Mouse (Mus musculus) limb, embryonic 12.5 days (tissue): Measurements from ENCODE around the gene Epor. TPM values are rescaled to one million over a fixed set of nuclear protein-coding genes. Genes with fewer than 3 reads are reported as not detected.

Experiments
- ATAC-seq: fragments of 200-750 bp; cut with Nextera tagmentation; 2 replicates; pipeline ENCODE4 v1.8.0; 2017; ENCODE audit warnings: low read depth, moderate TSS enrichment; ENCODE audit not compliant: insufficient number of reproducible peaks, insufficient read depth, low FRiP score, low TSS enrichment
- H3K27ac ChIP-seq: fragments of 300-500 bp; sonication (generic); 2 replicates; pipeline ENCODE4 v1.5.1; 2016; ENCODE audit warnings: mild to moderate bottlenecking, moderate library complexity
- H3K27me3 ChIP-seq: fragments of 300-500 bp; sonication (generic); 2 replicates; pipeline ENCODE4 v1.6.1; 2016; ENCODE audit warnings: mild to moderate bottlenecking, moderate library complexity
- H3K36me3 ChIP-seq: fragments of 300-500 bp; sonication (generic); 2 replicates; pipeline ENCODE4 v1.6.1; 2016; ENCODE audit warnings: mild to moderate bottlenecking, moderate library complexity
- H3K4me1 ChIP-seq: fragments of 300-500 bp; sonication (generic); replicated peaks from 2 replicates; pipeline ENCODE4 v1.6.1; 2016
- H3K4me2 ChIP-seq: fragments of 300-500 bp; sonication (generic); 2 replicates; pipeline ENCODE4 v1.6.1; 2016; ENCODE audit warnings: mild to moderate bottlenecking, moderate library complexity
- H3K4me3 ChIP-seq: fragments of 300-500 bp; sonication (generic); replicated peaks from 2 replicates; pipeline ENCODE4 v1.5.1; 2016; ENCODE audit warnings: mild to moderate bottlenecking
- H3K9ac ChIP-seq: fragments of 300-500 bp; sonication (generic); replicated peaks from 2 replicates; pipeline ENCODE4 v1.6.1; 2016; ENCODE audit warnings: mild to moderate bottlenecking, moderate library complexity
- H3K9me3 ChIP-seq: fragments of 300-500 bp; sonication (generic); 2 replicates; pipeline ENCODE4 v1.6.1; 2016; ENCODE audit warnings: mild to moderate bottlenecking, moderate library complexity
- WGBS: fragments of 180-500 bp; shearing (Covaris S2); methylation state at CpG from one replicate; pipeline ENCODE4 v1.1.7; 2016; 5-methylcytosine and 5-hydroxymethylcytosine counted together
- polyA plus RNA-seq: library from polyadenylated mRNA; unstranded; fragments of >200 nt; fragmentation: Nextera tagmentation; extraction: Ambion mirVana; gene quantifications from 2 replicates; pipeline ENCODE4 v1.2.1, GENCODE M21; 2016

The Epor gene
- polyA plus RNA-seq, 1 experiment from 2014 or later = 6.9 TPM

GRCm38 (mm10) chr9:21962416-21963059 lies 768 bp downstream of the Epor start:
- H3K27ac ChIP-seq = no peak overlapping the region
- WGBS = 3% methylated on average over 34 of the region's 34 CpGs
- peak overlapping the region; percentile 85 for H3K4me2 ChIP-seq
- H3K4me1 ChIP-seq = peaks cover 29% of the 10 kb centered on the region
- peak overlapping the region; percentile 62 for H3K9ac ChIP-seq
- peak overlapping the region; percentile 46 for H3K4me3 ChIP-seq
- H3K9me3 ChIP-seq = no peaks in the 10 kb centered on the region
- ATAC-seq = peak; percentile 81
- no peaks in the 10 kb centered on the region for H3K36me3 ChIP-seq
- peaks cover 63% of the 10 kb centered on the region for H3K27me3 ChIP-seq

- 0% methylated on average over 14 of the region's 15 CpGs for WGBS
- H3K4me1 ChIP-seq = peaks cover 29% of the 10 kb centered on the region
- no peak for ATAC-seq
- no peaks in the 10 kb centered on the region for H3K36me3 ChIP-seq
- no peak overlapping the region for H3K27ac ChIP-seq
- H3K9ac ChIP-seq = peak overlapping the region; percentile 62
- no peaks in the 10 kb centered on the region for H3K9me3 ChIP-seq
- H3K27me3 ChIP-seq = peaks cover 60% of the 10 kb centered on the region
- H3K4me2 ChIP-seq = peak overlapping the region; percentile 85
- peak overlapping the region; percentile 46 for H3K4me3 ChIP-seq
Measured at GRCm38 (mm10) chr9:21962010-21962409, 1.3 kb downstream of the Epor start.

GRCm38 (mm10) chr9:21961366-21961980 lies 1.8 kb downstream of the Epor start:
- H3K9me3 ChIP-seq = no peaks in the 10 kb centered on the region
- H3K9ac ChIP-seq = peak overlapping the region; percentile 62; the same call in 1 of the 2 replicates
- peaks cover 32% of the 10 kb centered on the region for H3K4me1 ChIP-seq
- peak overlapping the region; percentile 46 for H3K4me3 ChIP-seq
- no peak for ATAC-seq
- H3K27me3 ChIP-seq = peaks cover 60% of the 10 kb centered on the region
- no peaks in the 10 kb centered on the region for H3K36me3 ChIP-seq
- no peak overlapping the region for H3K27ac ChIP-seq
- under 1% methylated on average over 35 of the region's 35 CpGs for WGBS
- peak overlapping the region; percentile 85 for H3K4me2 ChIP-seq

DNA sequence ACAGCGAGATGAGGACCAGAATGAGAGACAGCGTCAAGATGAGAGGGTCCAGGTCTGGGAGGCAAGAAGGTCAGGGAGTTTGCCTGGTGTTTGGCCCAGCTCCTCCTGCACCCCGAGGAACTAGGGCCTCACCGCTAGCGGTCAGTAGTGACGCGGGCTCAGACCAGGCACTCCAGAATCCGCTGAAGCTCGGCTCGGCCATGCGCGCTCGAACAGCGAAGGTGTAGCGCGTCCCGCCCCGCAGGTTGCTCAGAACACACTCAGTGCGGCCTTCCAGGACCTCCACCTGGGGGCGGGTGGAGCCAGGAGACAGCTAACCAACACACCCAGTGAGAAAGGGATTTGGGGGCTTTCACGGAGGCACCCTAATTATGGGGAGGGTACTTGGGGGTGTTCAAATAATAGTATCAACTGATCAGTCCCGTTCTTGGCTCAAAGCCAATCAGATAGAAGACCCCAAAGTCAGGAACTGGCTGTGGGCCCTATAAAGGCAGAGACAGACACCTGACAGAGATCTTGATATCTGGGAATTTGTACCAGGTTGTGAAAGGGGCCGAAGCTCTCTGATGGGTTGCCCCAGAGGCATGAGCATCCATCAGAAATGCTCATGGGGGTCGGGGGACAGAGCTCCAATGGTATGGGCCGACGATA lies 2.6 kb downstream of the Epor start:
- H3K27ac ChIP-seq = no peak overlapping the region
- peak overlapping the region; percentile 0 for H3K4me3 ChIP-seq
- 9% methylated on average over 26 of the region's 26 CpGs for WGBS
- no peaks in the 10 kb centered on the region for H3K9me3 ChIP-seq
- ATAC-seq = no peak
- no peak overlapping the region for H3K9ac ChIP-seq
- peaks cover 60% of the 10 kb centered on the region for H3K27me3 ChIP-seq
- H3K4me1 ChIP-seq = peaks cover 36% of the 10 kb centered on the region
- no peaks in the 10 kb centered on the region for H3K36me3 ChIP-seq
- H3K4me2 ChIP-seq = peak overlapping the region; percentile 30; the same call in 1 of the 2 replicates

DNA sequence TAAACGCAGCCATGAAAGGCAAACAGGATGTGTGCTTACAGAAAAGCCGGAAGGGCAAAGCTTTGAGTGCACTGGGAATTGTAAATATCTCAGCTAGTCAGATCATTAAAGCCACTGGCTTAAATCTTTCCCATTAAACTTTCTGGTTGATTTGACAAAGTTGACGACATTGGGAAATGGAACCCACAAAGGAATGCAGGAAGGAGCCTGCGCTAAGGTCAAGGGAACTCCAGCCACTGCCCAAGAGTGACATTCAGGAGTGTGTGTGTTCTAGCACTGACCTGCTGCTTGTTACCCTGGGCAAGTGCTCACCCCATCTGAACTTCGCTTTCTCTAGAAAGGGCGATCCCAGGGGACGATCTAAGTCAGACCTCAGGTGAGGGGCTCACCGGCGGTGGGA lies 3.2 kb downstream of the Epor start:
- no peak for ATAC-seq
- H3K36me3 ChIP-seq = no peaks in the 10 kb centered on the region
- H3K9ac ChIP-seq = no peak overlapping the region
- H3K27ac ChIP-seq = no peak overlapping the region
- peak overlapping the region; percentile 0; the same call in 1 of the 2 replicates for H3K4me3 ChIP-seq
- no peaks in the 10 kb centered on the region for H3K9me3 ChIP-seq
- H3K4me2 ChIP-seq = peak overlapping the region; percentile 3; the same call in 1 of the 2 replicates
- 41% methylated on average over 9 of the region's 9 CpGs for WGBS
- peaks cover 36% of the 10 kb centered on the region for H3K4me1 ChIP-seq
- peaks cover 60% of the 10 kb centered on the region for H3K27me3 ChIP-seq

DNA sequence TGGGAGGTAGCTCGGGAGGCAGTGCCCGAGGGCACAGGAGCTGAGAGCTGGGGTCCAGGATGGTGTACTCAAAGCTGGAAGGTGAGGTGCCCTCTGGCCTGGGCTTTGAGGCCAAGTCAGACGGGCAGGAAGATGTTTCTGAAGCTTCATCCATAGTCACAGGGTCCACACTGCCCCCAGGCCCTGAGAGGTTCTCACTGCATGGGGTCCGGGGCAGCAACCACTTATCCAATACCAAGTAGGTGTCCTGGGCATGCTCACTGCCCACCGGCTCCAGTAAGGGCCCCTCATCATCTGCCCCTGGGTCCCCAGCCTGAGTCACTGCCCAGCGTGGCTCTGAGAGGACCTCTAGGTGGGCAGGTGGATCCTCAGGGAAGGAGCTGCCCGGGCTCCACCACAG lies 4.1 kb downstream of the Epor start:
- H3K27me3 ChIP-seq = peaks cover 59% of the 10 kb centered on the region
- H3K9me3 ChIP-seq = no peaks in the 10 kb centered on the region
- ATAC-seq = no peak
- H3K36me3 ChIP-seq = no peaks in the 10 kb centered on the region
- no peak overlapping the region for H3K9ac ChIP-seq
- no peak overlapping the region for H3K4me2 ChIP-seq
- H3K4me3 ChIP-seq = no peak overlapping the region
- peaks cover 36% of the 10 kb centered on the region for H3K4me1 ChIP-seq
- 82% methylated on average over 7 of the region's 7 CpGs for WGBS
- H3K27ac ChIP-seq = no peak overlapping the region

GRCm38 (mm10) chr9:21958372-21958771 lies 4.9 kb downstream of the Epor start:
- Histone ChIP-seq H3K4me3 (no peak overlapping the region), H3K9ac (no peak overlapping the region), H3K9me3 (no peaks in the 10 kb centered on the region), H3K36me3 (no peaks in the 10 kb centered on the region), H3K4me1 (peaks cover 35% of the 10 kb centered on the region), H3K4me2 (no peak overlapping the region), H3K27ac (no peak overlapping the region), H3K27me3 (peaks cover 50% of the 10 kb centered on the region)
- ATAC-seq = no peak
- 78% methylated on average over 5 of the region's 5 CpGs for WGBS

DNA sequence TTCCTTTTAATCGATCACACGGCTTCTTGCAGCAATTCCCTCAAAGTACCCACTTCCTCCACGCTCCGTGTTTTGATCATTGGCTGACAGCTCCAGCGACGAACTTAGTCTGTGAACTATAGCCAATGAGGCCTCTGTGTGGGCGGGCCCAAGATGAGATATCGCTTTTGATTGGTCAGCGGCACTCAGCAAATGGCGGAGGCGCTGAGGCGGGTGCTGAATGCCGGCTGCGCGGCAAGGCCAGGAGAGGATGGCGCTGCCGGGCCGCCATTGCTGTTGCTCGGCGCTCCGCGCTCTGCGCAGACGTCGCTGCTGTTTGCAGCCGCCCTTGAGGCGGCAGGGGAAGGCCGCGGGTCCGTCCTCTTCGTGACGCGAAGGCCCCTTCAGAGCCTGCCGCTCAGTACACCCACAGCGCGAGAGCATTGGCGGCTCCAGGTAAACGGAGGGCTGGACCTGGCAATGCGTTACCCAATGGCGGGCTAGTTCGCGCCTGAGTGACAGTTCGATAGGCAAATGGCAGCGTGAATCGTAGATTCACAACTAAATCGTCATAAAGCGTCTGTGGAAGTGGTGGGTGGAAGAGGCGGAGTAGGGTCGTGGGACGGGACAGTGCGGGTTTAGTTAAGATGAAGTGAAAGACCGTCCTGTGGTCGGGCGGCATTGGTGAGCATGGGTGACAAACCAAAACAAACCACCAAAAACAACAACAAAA lies 7.6 kb downstream of the Epor start, which contains the start of gene Swsap1:
Swsap1 (plus strand) TSS at position 186 of the 712 bp plus-strand sequence.
- peak within 1 kb of the TSS; percentile 70 for H3K4me3 ChIP-seq
- H3K27me3 ChIP-seq = peaks cover 24% of the 10 kb centered on the region
- H3K4me1 ChIP-seq = peaks cover 9% of the 10 kb centered on the region
- WGBS = under 1% methylated on average over 54 of the region's 54 CpGs
- H3K4me2 ChIP-seq = peak within 1 kb of the TSS; percentile 67
- H3K36me3 ChIP-seq = no peaks in the 10 kb centered on the region
- peak; percentile 97 for ATAC-seq
- peak within 1 kb of the TSS; percentile 75 for H3K9ac ChIP-seq
- H3K27ac ChIP-seq = peak within 1 kb of the TSS; percentile 90
- H3K9me3 ChIP-seq = no peaks in the 10 kb centered on the region

DNA sequence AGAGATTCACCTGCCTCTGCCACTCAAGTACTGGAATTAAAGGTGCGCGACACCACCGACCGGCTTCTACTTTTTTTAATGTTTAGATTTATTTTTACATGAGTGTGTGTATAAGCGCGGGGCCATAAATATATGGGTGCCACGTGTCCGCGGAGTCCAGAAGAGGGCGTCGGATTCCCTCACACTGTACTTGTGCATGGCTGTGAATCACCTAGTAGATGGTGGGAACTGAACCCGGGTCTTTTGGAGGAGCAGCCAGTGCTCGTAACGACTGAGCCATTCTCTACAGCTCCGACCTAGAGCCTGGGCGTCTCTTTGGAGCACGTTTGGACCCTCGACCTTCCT lies 8.1 kb downstream of the Epor start:
- Histone ChIP-seq H3K4me2 (peak overlapping the region; percentile 64), H3K9ac (no peak overlapping the region; the same call in 1 of the 2 replicates)
- peak; percentile 61 for ATAC-seq

DNA sequence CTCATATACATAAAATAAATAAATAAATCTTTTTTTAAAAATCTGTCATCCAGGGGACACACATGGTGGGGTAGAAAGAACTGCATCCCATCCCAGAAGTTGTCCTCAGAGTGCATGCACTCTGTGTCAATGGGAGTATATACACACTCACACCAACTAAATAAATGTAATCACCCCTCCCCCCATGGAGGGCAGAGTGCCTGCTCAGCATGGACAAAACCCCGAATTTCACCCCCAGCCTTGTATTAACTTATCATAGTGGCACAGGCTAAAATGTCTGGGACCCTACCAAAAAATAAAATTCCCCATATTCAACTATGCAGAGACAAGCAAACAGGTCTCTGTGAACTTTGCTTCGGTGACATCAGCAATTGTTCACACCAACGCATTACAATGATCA lies 8.7 kb downstream of the Epor start:
- H3K27me3 ChIP-seq = peaks cover 15% of the 10 kb centered on the region
- peak overlapping the region; percentile 64; the same call in 1 of the 2 replicates for H3K4me2 ChIP-seq
- 85% methylated on average over 3 of the region's 3 CpGs for WGBS
- H3K9me3 ChIP-seq = no peaks in the 10 kb centered on the region
- H3K4me3 ChIP-seq = no peak overlapping the region
- no peak overlapping the region for H3K9ac ChIP-seq
- ATAC-seq = no peak
- peaks cover 6% of the 10 kb centered on the region for H3K4me1 ChIP-seq
- H3K27ac ChIP-seq = no peak overlapping the region
- H3K36me3 ChIP-seq = no peaks in the 10 kb centered on the region

More for the DNA sequence above, 8.1 kb downstream of the Epor start:
- 2% methylated on average over 18 of the region's 18 CpGs for WGBS
- Histone ChIP-seq H3K4me3 (peak overlapping the region; percentile 70), H3K27ac (peak overlapping the region; percentile 64; the same call in 1 of the 2 replicates), H3K4me1 (peaks cover 6% of the 10 kb centered on the region), H3K27me3 (peaks cover 18% of the 10 kb centered on the region), H3K36me3 (no peaks in the 10 kb centered on the region), H3K9me3 (no peaks in the 10 kb centered on the region)

DNA sequence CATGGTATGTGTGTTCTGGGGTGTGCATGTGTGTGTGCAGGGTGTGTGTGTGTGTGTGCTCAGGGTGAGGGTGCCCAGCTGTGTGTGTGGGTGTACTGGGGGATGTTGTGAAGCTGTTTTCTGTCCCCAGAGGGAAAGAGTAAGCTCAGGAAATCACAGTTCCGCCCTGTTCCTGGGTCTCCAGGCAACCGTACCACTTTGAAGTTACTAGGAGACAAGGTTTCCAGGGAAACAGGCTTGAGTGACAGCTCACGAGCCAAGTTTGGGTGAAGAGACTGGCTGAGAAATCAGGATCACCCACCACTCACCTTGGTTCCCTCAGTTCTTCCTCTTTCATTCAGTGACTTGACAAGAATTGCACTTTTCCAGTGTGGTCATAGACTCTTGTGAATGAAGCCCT lies 9.7 kb downstream of the Epor start:
- WGBS = 13% methylated on average over 3 of the region's 3 CpGs

More for the DNA sequence above, 9.7 kb downstream of the Epor start:
- Histone ChIP-seq H3K36me3 (no peaks in the 10 kb centered on the region), H3K9ac (no peak overlapping the region), H3K27me3 (peaks cover 15% of the 10 kb centered on the region), H3K9me3 (no peaks in the 10 kb centered on the region), H3K4me1 (peaks cover 6% of the 10 kb centered on the region), H3K4me2 (no peak overlapping the region), H3K27ac (no peak overlapping the region), H3K4me3 (no peak overlapping the region)
- ATAC-seq = no peak
